Mouse (Mus musculus) cerebellum, adult 2 months (tissue): ENCODE measurements around the gene Cpox.

Experiments used
- CTCF ChIP-seq: fragments of 200-500 bp; IDR thresholded peaks from 2 replicates; pipeline ENCODE4 v1.5.1; 2011; ENCODE audit warnings: low read depth, mild to moderate bottlenecking, control low read depth, low read length, moderate library complexity, borderline replicate concordance; ENCODE audit not compliant: insufficient read depth
- POLR2A ChIP-seq: fragments of 200-500 bp; IDR thresholded peaks from 2 replicates; pipeline ENCODE4 v1.6.1; 2011; ENCODE audit warnings: low read length, control low read depth, borderline replicate concordance; ENCODE audit not compliant: insufficient read depth

GRCm38 (mm10) chr16:58708601-58709475, 38.7 kb downstream of the Cpox start:
- TF ChIP-seq POLR2A: no peak
- TF ChIP-seq CTCF: no peak
